In the genomic region with DNA sequence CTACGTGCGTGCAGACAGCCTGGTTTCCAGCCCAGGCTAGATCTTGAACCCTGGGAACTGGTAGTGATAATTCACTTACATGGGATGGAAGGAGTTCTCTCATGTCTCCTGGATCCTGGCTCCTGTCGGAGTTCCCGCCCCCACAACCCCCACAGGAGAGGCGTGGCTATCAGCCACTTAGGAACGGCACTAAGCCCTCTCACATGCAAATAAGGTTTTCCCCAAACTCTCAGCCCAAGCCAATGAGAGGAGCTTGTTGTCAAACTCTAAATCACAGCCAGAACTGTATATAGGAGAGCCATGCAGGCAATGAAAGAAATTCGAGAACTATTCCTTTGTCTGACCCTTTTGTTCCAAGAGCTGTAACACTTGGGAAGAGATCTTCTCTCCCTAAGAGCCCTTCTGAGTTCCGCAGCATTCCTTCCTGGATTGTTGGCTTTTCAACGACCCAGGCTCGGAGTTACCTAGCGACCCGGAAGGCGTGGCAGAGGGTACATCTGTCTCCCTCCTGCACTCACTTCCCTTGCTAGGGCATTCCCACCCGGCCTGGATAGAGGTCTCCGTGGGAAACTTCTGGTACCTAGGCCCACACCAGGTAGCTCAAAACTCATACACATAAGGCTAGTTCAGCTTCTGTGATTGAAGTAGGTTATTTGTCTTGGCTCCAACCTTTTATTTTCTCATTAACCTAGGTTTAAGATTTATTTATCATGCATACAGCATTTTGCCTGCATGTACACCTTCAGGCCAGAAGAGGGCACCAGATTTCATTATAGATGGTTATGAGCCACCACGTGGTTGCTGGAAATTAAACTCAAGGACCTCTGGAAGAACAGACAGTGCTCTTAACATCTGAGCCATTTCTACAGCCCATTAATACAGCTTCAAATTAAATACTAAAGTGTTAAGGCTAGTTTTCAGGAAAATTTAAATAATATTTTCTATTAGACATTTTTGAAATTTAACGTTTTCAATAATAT, we compare ENCODE assay signal across 9 mouse cellular contexts. TPM values are rescaled to one million over a fixed set of nuclear protein-coding genes. Genes with fewer than 3 reads are reported as not detected.
DNase-seq lines count a peak whose midpoint lies in the region; ATAC-seq and TF ChIP-seq lines count a peak whose summit lies in the region.
"Had no signal": no experiment of that assay in that cellular context is flagged by ENCODE, and none has a peak within 500 bp of the region (broad histone marks: within the 10 kb centered on the region; RNA-seq: fewer than 3 reads in every experiment).

No protein-coding gene starts in this region.

- no peak overlapping the region for H3K27ac ChIP-seq in gastrocnemius, adult 2 months
- no peak overlapping the region for H3K27ac ChIP-seq in hindbrain, postnatal 0 days

- no peaks in the 10 kb centered on the region for H3K27me3 ChIP-seq in hindbrain, postnatal 0 days (ENCODE audit: insufficient read depth, low read length)

- intact Hi-C loops in gastrocnemius, adult 2 months (cut with DNase I): no loop called here

- no peak overlapping the region for H3K4me3 ChIP-seq in gastrocnemius, adult 2 months
- peak overlapping the region; percentile 14; the same call in 1 of the 2 replicates for H3K4me3 ChIP-seq in hindbrain, postnatal 0 days (ENCODE audit: low read length)

- no peak overlapping the region for H3K9ac ChIP-seq in hindbrain, postnatal 0 days (replicated peaks; ENCODE audit: low read length)

- no peaks in the 10 kb centered on the region for H3K36me3 ChIP-seq in hindbrain, postnatal 0 days (ENCODE audit: insufficient read depth, low read length)
- H3K36me3 ChIP-seq: G1E had no signal

- 13% methylated on average over 17 of the region's 17 CpGs for WGBS in hindbrain, postnatal 0 days

- TF ChIP-seq CTCF in gastrocnemius, adult 2 months (IDR thresholded peaks at IDR 0.05): peak; percentile 28
- TF ChIP-seq CTCF in hindbrain, postnatal 0 days (IDR thresholded peaks at IDR 0.05; ENCODE audit: low read depth): peak; percentile 65

- H3K4me1 ChIP-seq in hindbrain, postnatal 0 days (ENCODE audit: insufficient read depth, low read length): no peaks in the 10 kb centered on the region

- peak; percentile 69 for ATAC-seq in hindbrain, postnatal 0 days

- DNase-seq in gastrocnemius, adult 2 months: no peak
- no peak for DNase-seq in gastrocnemius, postnatal 4 days (ENCODE audit: low spot score in 2 of 2)
- DNase-seq in embryo, embryonic 11 days: peak; percentile 59
- DNase-seq in hindbrain, postnatal 0 days (ENCODE audit: low spot score): peak; percentile 66
- peak; percentile 56 for DNase-seq in lung, postnatal 36 days
- no peak for DNase-seq in layer of hippocampus, adult 11-12 months (ENCODE audit: low spot score)
- DNase-seq in layer of hippocampus, postnatal 14 days (ENCODE audit: low spot score in 2 of 2): no peak
- DNase-seq in thymus, adult 18-20 months: no peak

- H3K9me3 ChIP-seq in hindbrain, postnatal 0 days (ENCODE audit: low read length): no peaks in the 10 kb centered on the region
- H3K9me3 ChIP-seq: G1E had no signal

- H3K4me2 ChIP-seq in hindbrain, postnatal 0 days (ENCODE audit: low read depth, low read length): peak overlapping the region; percentile 46

RNA-seq across cellular contexts. Expression of a gene that starts 46.3 kb away (rescaled TPM):
- 1 to 10 TPM in 1 of 2 experiments, under 1 TPM in 1; 0.54 to 1.1 TPM for total RNA-seq in gastrocnemius, adult 2 months (2021)
- 10 to 100 TPM; 13.3 to 14.7 TPM for total RNA-seq in gastrocnemius, postnatal 4 days (2021)
- total RNA-seq in hindbrain, postnatal 0 days (2014; rRNA removed): 27.5 and 30.2 TPM in 2 replicates
- 21.7 and 21.9 TPM in 2 replicates for polyA plus RNA-seq in hindbrain, postnatal 0 days (2015; fragmentation: Nextera tagmentation; extraction: Ambion mirVana)
- total RNA-seq in layer of hippocampus, postnatal 14 days (2021): 10 to 100 TPM; 33.4 to 33.9 TPM
- polyA plus RNA-seq: G1E had no signal

Comparison
In these comparisons a context has a peak if more than half of its experiments do, and no peak if none do; other contexts are left out.
1. RNA of a gene that starts 46.3 kb away (total RNA-seq): 33.4 to 33.9 TPM in layer of hippocampus, postnatal 14 days, 27.5 to 30.2 TPM in hindbrain, postnatal 0 days and 13.3 to 14.7 TPM in gastrocnemius, postnatal 4 days; 0.54 to 1.1 TPM in gastrocnemius, adult 2 months; every median in the first group is over 4 times any median in the second.
2. DNase-seq: peak in embryo, embryonic 11 days (single experiment), hindbrain, postnatal 0 days (single experiment) and lung, postnatal 36 days (single experiment); none in gastrocnemius, adult 2 months (single experiment), gastrocnemius, postnatal 4 days (0 of 2), layer of hippocampus, adult 11-12 months (single experiment), layer of hippocampus, postnatal 14 days (0 of 2) and thymus, adult 18-20 months (0 of 2).